Mouse (Mus musculus): ENCODE results near the gene Spag16. TPM values are rescaled to one million over a fixed set of nuclear protein-coding genes. Genes with fewer than 3 reads are reported as not detected.

Spag16 gene
- polyA plus RNA-seq, 1 experiment = not detected

GRCm38 (mm10) chr1:70351371-70351770 is 524.6 kb downstream of the Spag16 start:
- Histone ChIP-seq H3K4me2 (ENCODE audit: low read depth) (no peak overlapping the region), H3K4me3 (no peak overlapping the region)
- TF ChIP-seq USF1 (IDR thresholded peaks at IDR 0.05; ENCODE audit: low read depth) (no peak), MYOD1 (IDR thresholded peaks at IDR 0.05; ENCODE audit: control insufficient read depth in 1 of 3, insufficient read length in 2 of 3, low read depth in 2 of 3) (no peak), E2F4 (IDR thresholded peaks at IDR 0.05; ENCODE audit: insufficient read depth) (no peak), TCF12 (IDR thresholded peaks at IDR 0.05; ENCODE audit: insufficient read depth, poor library complexity, severe bottlenecking) (no peak), POLR2A (IDR thresholded peaks at IDR 0.05; ENCODE audit: insufficient read length, low read depth) (no peak), MYOG (IDR thresholded peaks at IDR 0.05; ENCODE audit: control insufficient read depth in 1 of 3, insufficient read depth in 1 of 3, insufficient read length in 2 of 3, low read depth in 2 of 3) (no peak), POLR2AphosphoS2 (IDR thresholded peaks at IDR 0.05; ENCODE audit: insufficient read length, low read depth) (no peak), REST (IDR thresholded peaks at IDR 0.05; ENCODE audit: insufficient read depth, insufficient read length) (no peak), TCF3 (IDR thresholded peaks at IDR 0.05; ENCODE audit: insufficient read length, low read depth) (no peak), SRF (IDR thresholded peaks at IDR 0.05; ENCODE audit: control insufficient read depth, insufficient read length, low read depth) (no peak)

GRCm38 (mm10) chr1:70354014-70354413 is 527.2 kb downstream of the Spag16 start:
- no peaks in the 10 kb centered on the region for H3K36me3 ChIP-seq (ENCODE audit: control insufficient read depth, insufficient read depth)
- no peak for TF ChIP-seq MAX (IDR thresholded peaks at IDR 0.05; ENCODE audit: low read depth)
- no peak for TF ChIP-seq POLR2A (IDR thresholded peaks at IDR 0.05; ENCODE audit: insufficient read length, low read depth)
- no peak for TF ChIP-seq MYOG (IDR thresholded peaks at IDR 0.05; ENCODE audit: control insufficient read depth in 1 of 3, insufficient read depth in 1 of 3, insufficient read length in 2 of 3, low read depth in 2 of 3)
- no peak for TF ChIP-seq REST (IDR thresholded peaks at IDR 0.05; ENCODE audit: insufficient read depth, insufficient read length)
- no peak for TF ChIP-seq CEBPB (IDR thresholded peaks at IDR 0.05; ENCODE audit: insufficient read depth, poor library complexity, severe bottlenecking)
- no peak for TF ChIP-seq POLR2AphosphoS2 (IDR thresholded peaks at IDR 0.05; ENCODE audit: insufficient read length, low read depth)
- no peak for TF ChIP-seq MYOD1 (IDR thresholded peaks at IDR 0.05; ENCODE audit: control insufficient read depth in 1 of 3, insufficient read length in 2 of 3, low read depth in 2 of 3)
- no peak for TF ChIP-seq USF1 (IDR thresholded peaks at IDR 0.05; ENCODE audit: low read depth)
- TF ChIP-seq TCF3 (IDR thresholded peaks at IDR 0.05; ENCODE audit: insufficient read length, low read depth) = no peak
- no peak for TF ChIP-seq SRF (IDR thresholded peaks at IDR 0.05; ENCODE audit: control insufficient read depth, insufficient read length, low read depth)
- no peak for TF ChIP-seq TCF12 (IDR thresholded peaks at IDR 0.05; ENCODE audit: insufficient read depth, poor library complexity, severe bottlenecking)
- TF ChIP-seq E2F4 (IDR thresholded peaks at IDR 0.05; ENCODE audit: insufficient read depth) = no peak
- no peak overlapping the region for H3K4me2 ChIP-seq (ENCODE audit: low read depth)
- no peaks in the 10 kb centered on the region for H3K27me3 ChIP-seq (ENCODE audit: control insufficient read depth, insufficient read depth, insufficient read length)
- H3K79me2 ChIP-seq (ENCODE audit: control insufficient read depth, insufficient read depth) = no peaks in the 10 kb centered on the region
- H3K4me3 ChIP-seq = no peak overlapping the region
- H3ac ChIP-seq (ENCODE audit: control insufficient read depth, insufficient read length) = no peak overlapping the region

More at GRCm38 (mm10) chr1:70351371-70351770, 524.6 kb downstream of the Spag16 start:
- Histone ChIP-seq H3K27me3 (ENCODE audit: control insufficient read depth, insufficient read depth, insufficient read length) (no peaks in the 10 kb centered on the region), H3K79me2 (ENCODE audit: control insufficient read depth, insufficient read depth) (no peaks in the 10 kb centered on the region), H3K36me3 (ENCODE audit: control insufficient read depth, insufficient read depth) (no peaks in the 10 kb centered on the region), H3ac (ENCODE audit: control insufficient read depth, insufficient read length) (no peak overlapping the region)

- no peak overlapping the region for H3ac ChIP-seq (ENCODE audit: control insufficient read depth, insufficient read length)
- H3K4me2 ChIP-seq (ENCODE audit: low read depth) = no peak overlapping the region
- H3K4me3 ChIP-seq = no peak overlapping the region
- no peaks in the 10 kb centered on the region for H3K36me3 ChIP-seq (ENCODE audit: control insufficient read depth, insufficient read depth)
- no peaks in the 10 kb centered on the region for H3K27me3 ChIP-seq (ENCODE audit: control insufficient read depth, insufficient read depth, insufficient read length)
- no peaks in the 10 kb centered on the region for H3K79me2 ChIP-seq (ENCODE audit: control insufficient read depth, insufficient read depth)
- no peak for TF ChIP-seq POLR2A (IDR thresholded peaks at IDR 0.05; ENCODE audit: insufficient read length, low read depth)
Measured at GRCm38 (mm10) chr1:70371721-70372120, 545.0 kb downstream of the Spag16 start.

- no peak overlapping the region for H3K4me2 ChIP-seq (ENCODE audit: low read depth)
- H3K4me3 ChIP-seq = no peak overlapping the region
- H3K36me3 ChIP-seq (ENCODE audit: control insufficient read depth, insufficient read depth) = no peaks in the 10 kb centered on the region
- H3K27me3 ChIP-seq (ENCODE audit: control insufficient read depth, insufficient read depth, insufficient read length) = no peaks in the 10 kb centered on the region
- H3K79me2 ChIP-seq (ENCODE audit: control insufficient read depth, insufficient read depth) = no peaks in the 10 kb centered on the region
- no peak overlapping the region for H3ac ChIP-seq (ENCODE audit: control insufficient read depth, insufficient read length)
- TF ChIP-seq USF1 (IDR thresholded peaks at IDR 0.05; ENCODE audit: low read depth) (no peak), TCF3 (IDR thresholded peaks at IDR 0.05; ENCODE audit: insufficient read length, low read depth) (no peak), TCF12 (IDR thresholded peaks at IDR 0.05; ENCODE audit: insufficient read depth, poor library complexity, severe bottlenecking) (no peak), POLR2A (IDR thresholded peaks at IDR 0.05; ENCODE audit: insufficient read length, low read depth) (no peak), POLR2AphosphoS2 (IDR thresholded peaks at IDR 0.05; ENCODE audit: insufficient read length, low read depth) (no peak), CEBPB (IDR thresholded peaks at IDR 0.05; ENCODE audit: insufficient read depth, poor library complexity, severe bottlenecking) (no peak), MAX (IDR thresholded peaks at IDR 0.05; ENCODE audit: low read depth) (no peak), MYOG (IDR thresholded peaks at IDR 0.05; ENCODE audit: control insufficient read depth in 1 of 3, insufficient read depth in 1 of 3, insufficient read length in 2 of 3, low read depth in 2 of 3) (no peak), SRF (IDR thresholded peaks at IDR 0.05; ENCODE audit: control insufficient read depth, insufficient read length, low read depth) (no peak), MYOD1 (IDR thresholded peaks at IDR 0.05; ENCODE audit: control insufficient read depth in 1 of 3, insufficient read length in 2 of 3, low read depth in 2 of 3) (no peak), REST (IDR thresholded peaks at IDR 0.05; ENCODE audit: insufficient read depth, insufficient read length) (no peak)
Measured at GRCm38 (mm10) chr1:70380096-70380495, 553.3 kb downstream of the Spag16 start.

Data from myocyte (in vitro differentiated cells).